Mouse (Mus musculus): Measurements from ENCODE around the gene C77080. TPM values are rescaled to one million over a fixed set of nuclear protein-coding genes. Genes with fewer than 3 reads are reported as not detected.

C77080 gene
- polyA plus RNA-seq, 1 experiment from 2014 or later = 0.85 TPM

Small RNA genes within 50 kb of the gene (microRNA-seq; reads per million reads assigned to microRNA genes)
- not detected for gene Gm22994

Other genes starting within 250 kb of the C77080 start
- 3.9 and 4.4 TPM in 2 replicates for gene Rnf19b, start 203.1 kb downstream of the C77080 start, polyA plus RNA-seq (2015; fragmentation: Nextera tagmentation; extraction: Ambion mirVana)
- gene Tmem54, start 155.9 kb downstream of the C77080 start, polyA plus RNA-seq (2015; fragmentation: Nextera tagmentation; extraction: Ambion mirVana) = 0.58 and 1.7 TPM in 2 replicates
- gene Hpca, start 139.4 kb downstream of the C77080 start, polyA plus RNA-seq (2015; fragmentation: Nextera tagmentation; extraction: Ambion mirVana) = 0.27 and 0.37 TPM in 2 replicates
- gene Fndc5, start 124.4 kb downstream of the C77080 start, polyA plus RNA-seq (2015; fragmentation: Nextera tagmentation; extraction: Ambion mirVana) = 0.44 and 0.71 TPM in 2 replicates
- gene S100pbp, start 71.7 kb downstream of the C77080 start, polyA plus RNA-seq (2015; fragmentation: Nextera tagmentation; extraction: Ambion mirVana) = 6.1 and 6.3 TPM in 2 replicates
- 56.4 and 61.8 TPM in 2 replicates for gene Yars, start 71.6 kb downstream of the C77080 start, polyA plus RNA-seq (2015; fragmentation: Nextera tagmentation; extraction: Ambion mirVana)
- 0.13 and 0.33 TPM in 2 replicates for gene Sync, start 26.2 kb upstream of the C77080 start, polyA plus RNA-seq (2015; fragmentation: Nextera tagmentation; extraction: Ambion mirVana)
- 214 and 238 TPM in 2 replicates for gene Rbbp4, start 74.0 kb upstream of the C77080 start, polyA plus RNA-seq (2015; fragmentation: Nextera tagmentation; extraction: Ambion mirVana)
- gene Zbtb8os, start 74.3 kb upstream of the C77080 start, polyA plus RNA-seq (2015; fragmentation: Nextera tagmentation; extraction: Ambion mirVana) = 22.5 and 23.0 TPM in 2 replicates
- 2.2 and 2.7 TPM in 2 replicates for gene Zbtb8a, start 116.7 kb upstream of the C77080 start, polyA plus RNA-seq (2015; fragmentation: Nextera tagmentation; extraction: Ambion mirVana)
- gene Zbtb8b, start 179.4 kb upstream of the C77080 start, polyA plus RNA-seq (2015; fragmentation: Nextera tagmentation; extraction: Ambion mirVana) = 1.3 and 1.4 TPM in 2 replicates
- 79.2 and 87.0 TPM in 2 replicates for gene Bsdc1, start 200.2 kb upstream of the C77080 start, polyA plus RNA-seq (2015; fragmentation: Nextera tagmentation; extraction: Ambion mirVana)
- 0.13 TPM in 1 of 2 replicates, not detected in the other for gene Tssk3, start 229.6 kb upstream of the C77080 start, polyA plus RNA-seq (2015; fragmentation: Nextera tagmentation; extraction: Ambion mirVana)
- gene Fam229a, start 229.8 kb upstream of the C77080 start, polyA plus RNA-seq (2015; fragmentation: Nextera tagmentation; extraction: Ambion mirVana) = 0.23 and 0.60 TPM in 2 replicates

Data from liver, embryonic 16.5 days (tissue).